ENCODE assay signal across 24 mouse cellular contexts in genomic region chr1:93704341-93704740, GRCm38 (mm10). TPM values are rescaled to one million over a fixed set of nuclear protein-coding genes. Genes with fewer than 3 reads are reported as not detected.
"Had no signal": no experiment of that assay in that cellular context is flagged by ENCODE, and none has a peak within 500 bp of the region (broad histone marks: within the 10 kb centered on the region; RNA-seq: fewer than 3 reads in every experiment).

No protein-coding gene starts in this region.

- H3K4me1 ChIP-seq: limb, embryonic 12.5 days; limb, embryonic 15.5 days; lung, embryonic 15.5 days; midbrain, embryonic 10.5 days; midbrain, embryonic 13.5 days; neural tube, embryonic 13.5 days; stomach, embryonic 15.5 days had no signal

- DNase-seq: kidney, adult 2 months; kidney, postnatal 25 days; layer of hippocampus, adult 9-11 months; liver, postnatal 0 days; lung, postnatal 14 days; retina, postnatal 1 day; right cerebral cortex, postnatal 25 days; spleen, adult 18-20 months; thymus, adult 18-20 months; thymus, postnatal 36 days had no signal

- H3K27me3 ChIP-seq: limb, embryonic 12.5 days; limb, embryonic 15.5 days; lung, embryonic 15.5 days; midbrain, embryonic 13.5 days; neural tube, embryonic 13.5 days; stomach, embryonic 15.5 days had no signal

- H3K4me3 ChIP-seq: layer of hippocampus, adult 2 months; left cerebral cortex, adult 2 months; limb, embryonic 12.5 days; limb, embryonic 15.5 days; lung, embryonic 15.5 days; midbrain, embryonic 10.5 days; midbrain, embryonic 13.5 days; myocyte; neural tube, embryonic 13.5 days; stomach, embryonic 15.5 days had no signal

- H3K27ac ChIP-seq: kidney, postnatal 0 days; layer of hippocampus, adult 2 months; left cerebral cortex, adult 2 months; limb, embryonic 12.5 days; limb, embryonic 15.5 days; liver, embryonic 14.5 days; lung, embryonic 15.5 days; midbrain, embryonic 10.5 days; midbrain, embryonic 13.5 days; neural tube, embryonic 13.5 days had no signal

RNA-seq across cellular contexts. Expression of gene Bok, which starts 18.9 kb away (rescaled TPM):
- total RNA-seq: monocyte, adult 5-6 weeks; neutrophil, adult 5-6 weeks had no signal
